Mouse (Mus musculus): ENCODE measurements at regions not wholly inside any gene's neighbourhood (a gene's known extent, or its start where the extent isn't known, plus 50 kb on each side); places are given as distances from the start of the nearest gene placed in this dataset.

- DNase-seq = no peak
These were observed 118.3 kb upstream of the Ift57 start for GRCm38 (mm10) chr16:49580708-49581107.

- no peak for DNase-seq
These were observed 92.5 kb upstream of the Ift57 start for GRCm38 (mm10) chr16:49606500-49606899.

- DNase-seq = no peak
These were observed 84.2 kb upstream of the Ift57 start for GRCm38 (mm10) chr16:49614801-49615200.

- no peak for DNase-seq
These were observed 83.6 kb upstream of the Ift57 start for GRCm38 (mm10) chr16:49615342-49616020.

- no peak for DNase-seq
These were observed 82.7 kb upstream of the Ift57 start for GRCm38 (mm10) chr16:49616263-49616872.

GRCm38 (mm10) chr16:49633502-49633901, 65.5 kb upstream of the Ift57 start:
- DNase-seq = no peak

- no peak for DNase-seq
These were observed 63.5 kb upstream of the Ift57 start for GRCm38 (mm10) chr16:49635506-49635905.

GRCm38 (mm10) chr16:49636467-49636866, 62.6 kb upstream of the Ift57 start:
- no peak for DNase-seq

GRCm38 (mm10) chr16:49642696-49643095, 56.3 kb upstream of the Ift57 start:
- no peak for DNase-seq

GRCm38 (mm10) chr16:49644416-49644815, 54.6 kb upstream of the Ift57 start:
- DNase-seq = no peak

- DNase-seq = no peak
These were observed 52.6 kb upstream of the Ift57 start for GRCm38 (mm10) chr16:49646479-49646878.

Measured in thymus, postnatal 25 days (tissue).